Mouse (Mus musculus): ENCODE results near the gene Nme1.
"Not testable (repeated sequence)": the region's sequence is repeated elsewhere in the genome, so short reads cannot be mapped to it uniquely, and the experiment has no call there.

The Nme1 gene

GRCm38 (mm10) chr11:93965391-93965790 is 2.9 kb downstream of the Nme1 start:
- DNase-seq (ENCODE audit: low read depth) = no peak

GRCm38 (mm10) chr11:93963013-93963412 is 5.3 kb downstream of the Nme1 start:
- DNase-seq (ENCODE audit: low read depth) = peak; percentile 83

- no peak for DNase-seq (ENCODE audit: low read depth)
These were observed 6.8 kb downstream of the Nme1 start for GRCm38 (mm10) chr11:93961482-93961881.

GRCm38 (mm10) chr11:93957746-93958145 is 10.6 kb downstream of the Nme1 start:
- DNase-seq (ENCODE audit: low read depth) = no peak

- DNase-seq (ENCODE audit: low read depth) = no peak
These were observed 11.2 kb downstream of the Nme1 start for GRCm38 (mm10) chr11:93957031-93957555.

- DNase-seq (ENCODE audit: low read depth) = no peak
These were observed 12.2 kb downstream of the Nme1 start, which contains the start of gene Nme2 for GRCm38 (mm10) chr11:93956159-93956558. Nme2 (minus strand) TSS chr11:93956259.

GRCm38 (mm10) chr11:93955256-93956150 is 12.8 kb downstream of the Nme1 start:
- DNase-seq (ENCODE audit: low read depth) = peak; percentile 93

GRCm38 (mm10) chr11:93954738-93955255 is 13.5 kb downstream of the Nme1 start:
- DNase-seq (ENCODE audit: low read depth) = no peak

GRCm38 (mm10) chr11:93952376-93952775 is 15.9 kb downstream of the Nme1 start:
- no peak for DNase-seq (ENCODE audit: low read depth)

- DNase-seq (ENCODE audit: low read depth) = peak; percentile 26
These were observed 18.3 kb downstream of the Nme1 start for GRCm38 (mm10) chr11:93950045-93950444.

- no peak for DNase-seq (ENCODE audit: low read depth)
These were observed 19.3 kb downstream of the Nme1 start for GRCm38 (mm10) chr11:93948887-93949567.

- DNase-seq (ENCODE audit: low read depth) = no peak
These were observed 23.3 kb downstream of the Nme1 start for GRCm38 (mm10) chr11:93944986-93945385.

- peak; percentile 61 for DNase-seq (ENCODE audit: low read depth)
These were observed 27.4 kb downstream of the Nme1 start for GRCm38 (mm10) chr11:93940906-93941305.

- DNase-seq (ENCODE audit: low read depth) = peak; percentile 37
These were observed 39.2 kb downstream of the Nme1 start for GRCm38 (mm10) chr11:93929106-93929505.

GRCm38 (mm10) chr11:93915019-93915418 is 53.3 kb downstream of the Nme1 start:
- not testable (repeated sequence) for DNase-seq (ENCODE audit: low read depth)

- no peak for DNase-seq (ENCODE audit: low read depth)
These were observed 56.7 kb downstream of the Nme1 start for GRCm38 (mm10) chr11:93911603-93912002.

GRCm38 (mm10) chr11:93908829-93909228 is 59.5 kb downstream of the Nme1 start:
- peak; percentile 24 for DNase-seq (ENCODE audit: low read depth)

- DNase-seq (ENCODE audit: low read depth) = peak; percentile 49
These were observed 60.5 kb downstream of the Nme1 start for GRCm38 (mm10) chr11:93907839-93908238.

Data from 416B (cell line).